Mouse (Mus musculus) v-Abl transformed pro-B cells (cell line): ENCODE results near the gene Plekhm1.

ENCODE experiments used
- in situ Hi-C, 2 experiments: fragments of 400-800 bp; cut with MboI; formaldehyde crosslinking; loops; one replicate each; pipeline ENCODE4 v1.15.1; 2025; ENCODE audit not compliant: unreplicated experiment in 2 of 2

The Plekhm1 gene

GRCm38 (mm10) chr11:103363214-103364148 lies 49.0 kb downstream of the Plekhm1 start, which contains the start of gene Arhgap27:
TSS of gene Arhgap27 (minus strand) at chr11:103363692.
- in situ Hi-C loops: no loop called here

DNA sequence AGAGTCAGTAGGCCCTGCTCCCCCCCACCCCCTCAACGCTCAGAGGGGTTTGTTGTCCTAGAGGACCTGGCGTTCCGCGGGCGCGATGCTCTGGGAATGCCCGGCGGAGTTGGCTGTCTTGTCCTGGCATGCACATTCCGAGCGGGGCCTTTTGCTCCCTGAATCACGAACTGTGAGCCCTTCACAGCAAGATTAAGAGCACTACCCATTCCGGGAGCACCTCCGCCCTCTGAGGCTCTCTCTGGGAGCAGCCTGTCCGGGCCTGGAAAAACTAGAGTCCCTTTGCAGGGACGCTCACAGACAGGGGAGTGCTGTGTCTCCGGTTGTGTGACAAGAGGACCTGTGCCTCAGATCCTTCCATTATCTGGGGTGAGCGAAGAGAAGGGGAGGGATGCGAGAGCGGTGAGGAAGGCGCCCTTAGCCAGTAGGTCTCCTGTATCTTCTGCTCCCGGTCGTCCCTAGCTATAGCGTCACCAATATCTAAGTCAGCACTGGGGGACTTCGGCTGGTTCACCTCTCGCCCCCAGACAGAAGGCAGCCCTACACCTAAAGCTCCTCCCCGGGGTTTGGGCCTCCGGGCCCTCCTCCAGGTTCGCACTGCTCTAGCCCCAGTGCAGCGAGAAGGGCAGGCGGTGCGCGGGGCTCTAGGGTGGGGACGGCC lies 49.8 kb downstream of the Plekhm1 start:
- in situ Hi-C loops: no loop called here

GRCm38 (mm10) chr11:103362054-103362432 lies 50.4 kb downstream of the Plekhm1 start:
- in situ Hi-C loops: no loop called here

DNA sequence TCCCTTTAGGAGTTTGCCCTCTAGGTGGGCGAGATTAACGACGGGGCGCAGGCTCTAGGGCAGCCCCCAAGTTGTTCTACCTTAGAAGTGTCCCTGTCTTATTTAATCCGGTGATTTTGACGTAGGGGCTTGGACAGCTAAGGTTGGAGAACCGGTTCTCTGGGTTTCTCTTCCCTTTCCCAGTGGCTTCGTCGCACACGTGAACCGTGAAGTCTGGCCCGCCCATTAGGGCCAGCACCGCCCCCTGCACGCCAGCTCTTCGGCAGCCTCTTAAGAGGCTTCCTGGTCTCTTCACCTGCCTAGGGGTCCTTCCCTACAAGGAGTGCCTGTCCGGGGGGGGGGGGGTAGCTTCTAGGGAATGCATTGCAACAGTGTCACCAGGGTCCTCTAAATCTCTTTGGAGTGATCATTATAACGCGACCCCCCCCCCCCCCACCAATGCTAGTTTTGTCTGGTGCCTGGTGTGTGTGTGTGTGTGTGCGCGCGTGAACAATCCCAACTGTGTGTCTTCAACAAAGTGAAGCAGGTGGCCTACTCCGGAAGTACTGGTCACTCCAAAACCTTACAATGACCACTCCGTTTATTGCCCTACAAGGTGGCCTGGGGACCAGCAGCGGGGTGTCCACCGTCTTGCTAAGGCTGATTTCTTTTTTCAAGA lies 51.0 kb downstream of the Plekhm1 start:
- in situ Hi-C loops: no loop called here

- in situ Hi-C loops: no loop called here
Measured at GRCm38 (mm10) chr11:103360661-103361081, 51.8 kb downstream of the Plekhm1 start.

GRCm38 (mm10) chr11:103359841-103360641 lies 52.4 kb downstream of the Plekhm1 start:
- in situ Hi-C loops: loop anchor here (5.0 kb wide), 2 partner anchors 37 to 52 kb away; partner anchors contain the start of gene Plekhm1 (in 1 of the 2)

- in situ Hi-C loops: loop anchor here (5.0 kb wide), 2 partner anchors 38 to 53 kb away; partner anchors contain the start of gene Plekhm1 (in 1 of the 2)
Measured at GRCm38 (mm10) chr11:103359122-103359521, 53.4 kb downstream of the Plekhm1 start.

DNA sequence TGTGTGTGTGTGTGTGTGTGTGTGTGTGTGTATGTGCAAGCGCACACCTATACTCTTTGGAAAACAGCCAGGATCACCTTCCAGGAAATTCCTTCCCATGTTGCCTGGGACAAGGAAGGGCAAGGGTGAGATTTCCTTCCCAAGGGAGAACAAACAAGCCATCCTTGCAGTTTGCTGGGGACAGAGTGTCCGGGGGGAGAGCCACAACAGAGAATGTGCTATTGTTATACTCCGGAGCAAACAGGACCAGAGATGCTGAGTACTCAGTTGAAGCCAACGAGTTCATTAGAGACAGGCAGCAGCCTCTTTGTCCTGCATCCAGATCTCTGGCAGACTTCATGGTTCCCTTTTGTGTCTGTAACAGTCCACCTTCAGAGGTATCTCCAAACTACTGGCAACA lies 54.2 kb downstream of the Plekhm1 start:
- in situ Hi-C loops: loop anchor here (5.0 kb wide), 2 partner anchors 39 to 54 kb away; partner anchors contain the start of gene Plekhm1 (in 1 of the 2)

GRCm38 (mm10) chr11:103357710-103358109 lies 54.8 kb downstream of the Plekhm1 start:
- in situ Hi-C loops: loop anchor here (5.0 kb wide), 2 partner anchors 40 to 55 kb away; partner anchors contain the start of gene Plekhm1 (in 1 of the 2)

- in situ Hi-C loops: loop anchor here (5.0 kb wide), 2 partner anchors 40 to 55 kb away; partner anchors contain the start of gene Plekhm1 (in 1 of the 2)
Measured at GRCm38 (mm10) chr11:103356938-103357670, 55.4 kb downstream of the Plekhm1 start.

- in situ Hi-C loops: loop anchor here (5.0 kb wide), 2 partner anchors 41 to 56 kb away; partner anchors contain the start of gene Plekhm1 (in 1 of the 2)
Measured at GRCm38 (mm10) chr11:103356032-103356571, 56.4 kb downstream of the Plekhm1 start.

- in situ Hi-C loops: loop anchor here (5.0 kb wide), 2 partner anchors 42 to 57 kb away; partner anchors contain the start of gene Plekhm1 (in 1 of the 2)
Measured at GRCm38 (mm10) chr11:103355251-103355650, 57.2 kb downstream of the Plekhm1 start.

DNA sequence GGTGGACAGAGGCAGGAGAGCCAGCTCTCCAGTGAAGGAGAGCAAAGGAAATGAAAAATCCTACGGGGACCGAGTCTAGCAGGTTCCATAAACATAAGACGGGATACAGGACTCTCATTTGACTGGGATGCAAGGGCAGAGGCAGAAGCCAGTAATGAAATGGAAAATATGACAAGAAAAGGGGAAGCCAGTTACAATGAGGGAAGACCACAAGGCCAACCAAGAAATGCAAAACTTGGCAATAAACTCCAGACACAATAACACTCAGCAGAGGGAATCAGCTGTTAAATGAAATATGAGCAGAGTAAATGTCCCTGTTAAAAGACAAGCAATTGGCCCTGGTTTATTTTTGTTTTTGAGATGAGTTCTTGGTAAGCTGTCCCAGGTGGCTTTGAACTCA lies 58.5 kb downstream of the Plekhm1 start:
- in situ Hi-C loops: no loop called here

GRCm38 (mm10) chr11:103352239-103352814 lies 60.2 kb downstream of the Plekhm1 start:
- in situ Hi-C loops: no loop called here

DNA sequence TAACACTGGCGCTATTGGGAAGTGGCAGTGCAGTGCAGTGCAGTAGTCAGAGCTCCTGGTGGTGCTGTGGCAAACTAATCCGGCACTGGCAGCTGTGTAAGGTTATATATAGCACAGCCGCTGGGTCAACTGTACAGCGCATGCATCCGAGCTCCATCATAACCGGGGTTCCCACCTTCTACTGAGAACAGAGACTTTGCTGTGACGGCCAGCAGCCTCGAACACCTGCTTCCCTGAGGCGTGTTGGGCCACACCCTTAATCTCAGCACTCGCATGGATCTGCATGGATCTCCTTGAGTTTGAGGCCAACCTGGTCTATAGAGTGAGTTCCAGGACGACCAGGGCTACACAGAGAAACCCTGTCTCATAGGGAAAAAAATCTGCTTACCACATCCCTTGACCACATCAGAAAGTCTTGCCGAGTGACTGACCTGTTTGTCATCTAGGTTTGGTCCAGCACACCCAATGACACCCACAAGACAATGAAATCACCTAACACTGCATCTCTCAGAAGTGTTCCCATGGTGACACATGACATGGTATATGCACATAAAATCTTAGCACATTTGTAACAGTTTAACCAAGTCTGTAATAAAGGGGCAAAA lies 61.7 kb downstream of the Plekhm1 start:
- in situ Hi-C loops: no loop called here

- in situ Hi-C loops: loop anchor here in 1 of 2 experiments (25.0 kb wide), 1 partner anchor 563 kb away; no protein-coding TSS in a partner anchor
Measured at GRCm38 (mm10) chr11:103349699-103350098, 62.8 kb downstream of the Plekhm1 start.

GRCm38 (mm10) chr11:103346657-103347056 lies 65.8 kb downstream of the Plekhm1 start:
- in situ Hi-C loops: loop anchor here in 1 of 2 experiments (25.0 kb wide), 1 partner anchor 566 kb away; no protein-coding TSS in a partner anchor

DNA sequence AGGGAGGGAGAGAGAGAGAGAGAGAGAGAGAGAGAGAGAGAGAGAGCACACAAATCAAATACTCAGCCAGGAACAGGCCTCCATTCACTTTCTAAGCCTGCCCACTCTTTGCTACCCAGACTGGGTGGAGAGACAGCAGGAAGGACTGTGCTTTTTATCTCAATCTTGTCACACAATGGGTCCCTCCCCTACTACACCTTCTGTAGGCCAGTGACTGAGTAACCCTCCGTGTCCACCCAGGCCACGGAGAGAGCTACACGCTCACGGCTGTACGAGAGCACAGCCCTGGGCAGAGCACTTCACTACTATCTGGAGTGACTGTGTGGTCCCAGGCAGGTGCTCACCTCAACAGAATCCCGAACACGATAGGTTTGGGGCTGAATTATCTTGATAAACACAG lies 66.3 kb downstream of the Plekhm1 start:
- in situ Hi-C loops: loop anchor here in 1 of 2 experiments (25.0 kb wide), 1 partner anchor 566 kb away; no protein-coding TSS in a partner anchor
